Mouse (Mus musculus) regulatory T cell (primary cell): ENCODE measurements around the gene Plpp3.

Experiments used
- in situ Hi-C: fragments of 300-600 bp; cut with MboI, MseI; formaldehyde crosslinking; loops from one replicate; pipeline ENCODE4 v1.15.1; 2025; ENCODE audit warnings: high pct_unique_total_duplicates

Plpp3 gene

DNA sequence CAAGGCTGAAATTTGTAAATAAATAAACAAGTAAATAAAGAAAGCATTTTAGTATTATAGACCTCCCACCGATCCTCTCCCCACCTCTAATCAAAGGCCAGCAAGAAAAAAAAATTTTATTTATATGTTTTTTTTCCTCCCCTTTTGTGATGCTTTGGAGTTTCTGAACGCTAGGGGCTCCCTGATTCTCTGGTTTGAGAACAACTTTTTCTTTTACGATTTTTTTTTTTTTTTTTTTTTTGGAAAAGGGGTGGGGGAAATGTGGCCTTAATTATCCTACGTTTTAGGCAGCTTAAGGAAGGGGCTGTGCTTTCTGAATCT, 232 bp upstream of the Plpp3 start:
- in situ Hi-C loops: loop anchor here (5.0 to 25.0 kb wide), 2 partner anchors 155 to 1055 kb away; no protein-coding TSS in a partner anchor

DNA sequence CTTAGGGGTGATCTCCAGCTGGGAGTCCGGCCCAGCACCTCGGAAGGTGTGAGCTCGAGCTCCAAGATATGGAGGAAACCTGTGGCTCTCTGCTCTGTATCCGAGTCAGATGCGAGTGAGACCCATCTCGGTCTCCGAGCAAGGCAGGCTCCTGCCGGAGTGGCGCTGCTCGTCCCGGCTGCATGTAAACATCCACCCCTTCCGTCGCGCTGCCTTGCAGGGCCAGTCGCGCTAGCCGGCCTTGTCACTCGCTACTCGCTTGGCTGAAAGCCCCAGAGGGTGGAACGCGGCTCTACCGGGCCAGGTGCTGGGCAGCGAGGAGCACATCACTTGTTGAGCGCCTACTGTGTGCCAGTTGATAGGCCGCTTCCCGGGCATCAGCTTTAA, 1.0 kb downstream of the Plpp3 start:
- in situ Hi-C loops: loop anchor here (5.0 to 25.0 kb wide), 2 partner anchors 154 to 1054 kb away; no protein-coding TSS in a partner anchor

DNA sequence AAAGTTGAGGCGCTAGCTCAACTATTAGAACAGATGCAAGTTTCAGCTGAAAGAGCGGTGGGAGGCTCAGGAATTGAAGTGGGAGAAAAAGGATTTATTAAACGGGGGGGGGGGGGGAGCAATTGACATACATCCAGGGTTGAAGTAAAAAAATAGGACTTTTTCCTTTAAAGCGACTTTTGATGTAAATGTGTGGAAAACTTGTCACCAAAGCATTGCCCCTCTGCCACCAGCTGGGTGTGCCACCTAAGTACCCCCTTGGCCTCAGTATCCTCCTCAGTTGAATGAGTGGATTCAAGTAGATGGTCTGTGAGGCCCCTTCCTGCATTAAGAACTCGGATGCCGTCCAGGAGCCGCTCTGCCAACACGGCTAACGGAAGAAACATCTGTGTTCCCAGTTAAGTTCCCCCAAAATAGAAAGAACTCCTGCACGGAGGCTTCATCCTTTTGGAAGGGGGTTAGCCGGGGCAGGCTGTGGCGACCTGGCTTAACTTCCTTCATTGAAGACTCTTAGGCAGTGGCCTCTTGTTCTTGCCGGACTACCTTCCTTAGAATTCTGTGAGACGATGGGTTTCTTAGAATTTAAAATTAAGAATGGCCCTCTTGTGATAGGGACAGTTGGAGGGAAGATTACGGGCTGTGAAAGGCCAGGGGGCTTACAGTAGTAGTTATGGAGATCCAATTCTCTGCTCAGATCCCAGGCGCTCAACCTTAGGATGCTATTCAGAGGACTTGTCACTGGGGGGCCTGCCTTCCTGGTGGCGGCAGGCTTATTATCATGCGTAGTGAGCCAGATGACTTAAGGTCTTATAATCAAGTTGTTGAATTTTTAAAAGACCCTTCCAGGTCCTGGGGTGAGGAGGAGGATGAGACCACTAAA, 1.7 kb downstream of the Plpp3 start:
- in situ Hi-C loops: loop anchor here (5.0 to 25.0 kb wide), 2 partner anchors 153 to 1053 kb away; no protein-coding TSS in a partner anchor

DNA sequence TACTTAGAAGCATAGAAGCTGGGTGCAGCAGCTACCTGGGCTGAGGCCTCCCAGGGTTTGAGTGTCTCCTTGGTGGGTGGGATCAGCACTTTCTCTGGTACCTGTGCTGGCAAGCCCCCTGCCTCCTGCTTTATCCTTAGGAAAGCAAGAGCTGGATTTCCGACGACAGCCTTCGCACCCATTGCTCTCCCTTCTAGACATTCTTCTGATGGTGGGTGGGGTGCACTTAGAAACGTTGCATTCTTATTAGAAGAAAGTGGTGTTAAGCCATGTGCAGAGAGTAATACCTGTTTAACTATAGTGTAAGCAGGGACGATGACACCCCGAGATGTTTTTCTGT, 2.4 kb downstream of the Plpp3 start:
- in situ Hi-C loops: loop anchor here (5.0 to 25.0 kb wide), 2 partner anchors 153 to 1053 kb away; no protein-coding TSS in a partner anchor

DNA sequence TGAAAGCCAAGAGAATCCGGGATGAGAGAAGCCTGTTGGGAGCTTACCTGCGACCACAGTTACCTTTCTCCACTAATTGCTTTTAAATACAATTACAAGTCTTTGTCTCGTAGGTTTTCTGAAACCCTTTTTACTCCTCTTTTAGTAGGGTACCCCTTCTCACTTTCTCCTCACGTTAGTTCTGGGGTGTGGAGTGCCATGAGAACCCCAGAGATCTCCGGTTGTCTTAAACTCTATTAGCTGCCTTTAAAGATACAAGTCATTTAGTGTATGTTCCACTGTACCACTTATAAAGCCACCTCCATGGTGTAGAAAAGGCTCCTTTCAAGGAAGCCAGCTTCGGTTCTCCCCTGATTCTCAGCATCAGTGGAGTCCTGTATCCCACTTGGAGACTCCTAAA, 3.3 kb downstream of the Plpp3 start:
- in situ Hi-C loops: loop anchor here (25.0 kb wide), 1 partner anchor 1052 kb away; no protein-coding TSS in a partner anchor

DNA sequence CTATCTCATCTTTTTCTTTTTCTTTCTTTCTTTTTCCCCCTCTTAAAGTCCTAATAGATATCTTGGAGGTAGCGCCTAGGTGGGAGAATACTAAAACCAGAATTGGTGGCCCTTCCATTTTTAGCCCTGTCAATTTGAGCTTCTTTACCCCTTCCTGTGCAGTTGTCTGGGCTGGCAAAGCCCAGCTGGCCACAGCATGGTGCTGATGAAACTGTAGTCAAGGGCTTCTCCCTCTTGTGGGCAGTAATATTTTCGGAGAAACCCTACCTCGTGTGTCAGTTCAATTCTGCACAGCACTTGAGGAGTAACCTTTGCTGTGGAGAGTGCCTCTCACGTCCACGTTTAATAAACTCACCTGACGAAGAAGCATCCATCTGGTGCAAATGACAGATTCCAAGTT, 4.9 kb downstream of the Plpp3 start:
- in situ Hi-C loops: loop anchor here (25.0 kb wide), 1 partner anchor 1050 kb away; no protein-coding TSS in a partner anchor

DNA sequence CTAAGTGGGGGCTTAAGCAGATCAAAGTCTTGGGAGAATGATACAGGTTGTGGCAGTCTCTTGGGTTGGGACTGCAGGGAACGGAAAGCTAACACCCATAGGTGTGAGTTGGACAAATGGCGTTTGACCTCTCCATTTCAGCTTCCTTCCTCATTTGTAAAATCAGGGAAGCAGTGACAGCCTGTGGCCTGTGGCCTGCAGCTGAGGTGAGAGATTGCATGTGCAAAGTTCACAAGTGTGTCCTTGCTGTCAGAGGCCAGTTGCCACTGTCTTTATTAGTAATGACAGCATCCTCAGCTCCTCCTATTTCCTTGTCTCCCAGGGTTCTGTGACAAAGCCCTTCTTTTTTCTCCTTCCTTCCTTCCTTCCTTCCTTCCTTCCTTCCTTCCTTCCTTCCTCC, 5.5 kb downstream of the Plpp3 start:
- in situ Hi-C loops: loop anchor here (25.0 kb wide), 1 partner anchor 1050 kb away; no protein-coding TSS in a partner anchor

DNA sequence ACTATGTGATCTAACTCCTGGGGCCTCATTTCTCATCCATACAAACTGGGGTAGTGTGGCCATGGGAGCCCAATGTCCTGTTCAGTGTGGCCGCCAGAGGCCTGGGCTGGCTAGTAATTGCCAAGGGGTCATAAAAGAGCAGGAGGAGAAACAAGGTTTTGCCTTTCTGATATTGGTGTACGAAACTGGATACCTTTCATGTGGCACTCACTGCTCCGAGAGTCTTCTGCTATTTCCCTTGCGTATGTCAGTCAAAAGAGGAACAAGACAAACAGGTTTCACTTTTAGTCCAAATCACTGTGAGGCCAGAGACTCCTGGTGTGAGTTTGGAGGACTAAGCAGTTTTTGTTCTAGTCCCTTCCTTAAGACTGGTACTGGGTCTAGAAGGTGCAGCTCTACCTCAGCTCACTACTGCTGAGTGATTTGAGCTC, 6.8 kb downstream of the Plpp3 start:
- in situ Hi-C loops: loop anchor here (25.0 kb wide), 1 partner anchor 1048 kb away; no protein-coding TSS in a partner anchor

DNA sequence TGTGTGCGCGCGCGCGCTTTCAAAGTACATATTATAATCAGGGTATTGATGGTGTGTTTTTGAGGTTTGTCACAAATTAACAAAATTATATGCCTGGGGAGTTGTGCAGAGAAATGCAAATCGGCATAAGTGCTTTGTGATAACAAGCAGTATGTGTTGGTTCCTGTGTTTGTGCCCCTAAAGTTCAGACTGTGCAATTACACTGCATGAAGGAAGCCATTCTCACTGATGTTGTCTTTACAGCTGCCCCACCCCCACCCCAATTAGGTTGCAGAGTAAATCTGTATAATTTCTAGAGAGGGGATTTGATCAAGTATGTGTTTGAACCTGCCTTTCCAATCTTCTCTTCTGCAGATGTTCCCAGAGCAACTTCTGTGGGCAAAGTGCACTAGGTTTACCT, 7.8 kb downstream of the Plpp3 start:
- in situ Hi-C loops: loop anchor here (25.0 kb wide), 1 partner anchor 1047 kb away; no protein-coding TSS in a partner anchor

DNA sequence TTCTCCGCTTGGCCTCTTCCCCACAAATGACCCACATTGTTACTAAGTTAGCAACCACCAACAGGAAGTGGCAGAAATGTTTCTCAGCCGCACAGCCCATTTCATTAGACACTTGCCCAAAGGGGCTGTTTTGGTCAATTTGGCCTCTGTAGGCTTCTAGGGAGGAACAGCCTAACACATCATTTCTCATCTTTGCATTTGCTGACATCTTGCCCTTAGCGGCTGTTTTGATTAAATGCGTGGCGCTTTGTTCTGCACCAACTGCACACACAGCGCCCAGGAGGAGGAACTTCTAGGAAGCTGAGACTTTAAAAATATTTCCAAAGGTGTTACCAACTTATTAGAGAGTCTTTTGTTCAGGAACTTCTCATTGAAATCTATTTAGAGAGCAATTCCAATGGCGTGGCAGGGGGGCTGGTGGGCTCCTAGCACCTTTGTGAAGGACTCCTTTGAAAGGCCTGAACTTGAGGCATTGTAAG, 12.0 kb downstream of the Plpp3 start:
- in situ Hi-C loops: loop anchor here (25.0 kb wide), 1 partner anchor 1043 kb away; no protein-coding TSS in a partner anchor

DNA sequence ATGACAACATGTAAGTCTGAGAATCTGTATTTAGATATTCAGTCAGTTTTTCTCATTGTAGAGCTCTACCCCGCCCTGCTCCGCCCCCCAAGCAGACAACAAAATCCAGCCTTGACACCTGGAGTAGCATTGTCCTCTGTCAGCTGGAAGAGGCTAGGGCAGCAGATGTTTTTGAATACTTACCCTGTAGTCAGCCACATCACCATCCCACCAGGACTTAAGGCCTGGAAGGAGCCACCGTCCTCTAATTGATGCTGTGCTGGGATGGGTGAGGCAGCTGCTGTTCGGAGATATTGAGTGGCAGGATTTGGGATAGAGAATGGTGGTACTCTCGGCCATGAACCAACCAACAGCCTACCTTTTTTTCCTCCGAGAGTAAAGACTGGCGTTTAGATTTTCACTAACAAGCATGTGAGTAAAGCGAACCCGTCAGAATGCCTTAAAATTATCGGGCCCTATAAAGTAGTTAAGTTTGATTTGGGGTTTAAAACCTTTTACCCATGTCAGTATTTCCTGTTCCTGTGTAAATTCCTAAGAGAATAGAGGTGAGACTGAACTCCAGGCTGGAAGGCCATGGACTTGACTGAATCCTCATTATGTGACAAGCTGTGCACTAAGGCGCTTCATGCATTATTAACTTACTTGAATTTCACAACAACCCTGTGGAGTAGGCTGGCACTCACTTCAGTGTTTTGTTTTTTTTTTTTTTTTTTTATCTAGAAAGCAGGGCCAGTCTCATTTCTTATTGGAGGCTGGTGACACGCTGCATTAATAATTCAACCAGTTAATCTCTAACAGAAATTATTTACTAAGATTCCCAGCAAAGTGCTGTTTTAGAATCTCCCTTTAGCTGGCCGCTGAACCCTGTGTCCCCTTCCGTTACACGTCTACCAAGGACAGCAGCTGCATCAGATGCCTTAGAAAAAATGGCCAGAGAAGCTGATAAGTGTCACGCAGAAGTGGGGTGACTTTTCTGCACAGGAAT, 13.0 kb downstream of the Plpp3 start:
- in situ Hi-C loops: loop anchor here (25.0 kb wide), 1 partner anchor 1042 kb away; no protein-coding TSS in a partner anchor

DNA sequence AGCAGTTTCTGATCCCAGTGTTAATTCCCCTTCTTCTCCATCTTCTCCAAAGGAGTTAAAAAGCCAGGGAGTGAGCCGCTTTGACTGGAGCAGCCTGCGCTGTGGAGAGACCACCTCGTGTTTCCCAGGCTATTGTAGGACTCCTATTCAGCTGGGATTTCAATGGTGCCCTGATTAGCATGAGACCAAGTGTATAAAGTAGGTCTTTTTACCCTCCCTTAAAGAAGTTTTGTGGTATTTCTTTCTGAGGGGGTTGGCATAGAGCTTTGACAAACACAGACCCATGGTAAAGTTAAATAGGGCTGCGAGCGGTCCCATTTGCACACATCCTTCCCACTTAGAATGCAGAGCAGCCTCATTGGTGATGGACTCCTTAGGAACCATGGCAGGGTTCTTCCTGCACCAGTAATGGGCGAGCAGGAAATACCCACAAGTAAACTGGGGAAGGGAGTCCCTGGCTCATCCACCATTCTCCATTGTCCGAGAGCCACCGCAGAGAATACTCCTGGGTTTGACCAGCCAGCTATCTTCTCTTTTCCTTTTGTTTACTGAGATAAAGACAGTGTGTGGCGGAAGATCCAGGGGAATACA, 13.8 kb downstream of the Plpp3 start:
- in situ Hi-C loops: loop anchor here (25.0 kb wide), 1 partner anchor 1041 kb away; no protein-coding TSS in a partner anchor

DNA sequence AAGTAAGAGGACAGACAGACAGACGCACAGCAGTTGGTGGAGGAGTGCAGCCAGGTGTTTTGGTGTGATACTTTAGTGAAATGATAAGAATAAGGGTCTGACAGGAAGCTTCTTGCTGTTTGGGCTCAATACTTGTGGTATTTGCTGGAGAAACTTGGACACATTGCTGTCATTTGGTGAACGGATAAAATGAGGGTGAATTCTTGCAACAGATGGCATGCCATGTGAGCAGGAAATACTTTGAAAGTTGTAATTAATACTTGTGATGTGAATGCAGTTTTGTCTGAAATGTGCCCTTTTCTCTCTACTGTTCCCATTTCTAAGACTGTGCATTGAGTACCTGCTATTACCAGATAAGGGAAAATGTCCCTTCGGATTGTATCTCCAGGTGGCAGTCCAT, 14.3 kb downstream of the Plpp3 start:
- in situ Hi-C loops: loop anchor here (25.0 kb wide), 1 partner anchor 1041 kb away; no protein-coding TSS in a partner anchor

DNA sequence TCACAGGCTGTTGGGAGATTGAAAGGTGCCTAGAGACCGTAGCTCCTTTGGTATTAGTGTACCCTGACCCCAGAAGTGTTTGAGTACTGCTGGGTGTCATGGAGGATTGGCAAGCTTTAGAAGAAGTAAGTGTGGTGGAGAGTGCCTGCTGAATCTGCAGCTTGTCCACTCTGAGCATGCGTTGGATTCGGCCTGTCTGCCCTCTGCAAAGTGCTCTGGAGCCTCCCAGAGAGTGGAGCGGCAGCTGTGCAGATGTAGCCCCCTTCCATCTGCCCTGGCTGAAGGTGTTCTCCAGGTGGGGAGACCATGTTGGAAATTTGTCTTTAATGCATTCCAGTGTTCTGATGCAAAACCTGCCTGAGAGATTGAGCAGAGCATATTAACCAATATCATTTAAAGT, 17.6 kb downstream of the Plpp3 start:
- in situ Hi-C loops: loop anchor here (25.0 kb wide), 1 partner anchor 1038 kb away; no protein-coding TSS in a partner anchor

DNA sequence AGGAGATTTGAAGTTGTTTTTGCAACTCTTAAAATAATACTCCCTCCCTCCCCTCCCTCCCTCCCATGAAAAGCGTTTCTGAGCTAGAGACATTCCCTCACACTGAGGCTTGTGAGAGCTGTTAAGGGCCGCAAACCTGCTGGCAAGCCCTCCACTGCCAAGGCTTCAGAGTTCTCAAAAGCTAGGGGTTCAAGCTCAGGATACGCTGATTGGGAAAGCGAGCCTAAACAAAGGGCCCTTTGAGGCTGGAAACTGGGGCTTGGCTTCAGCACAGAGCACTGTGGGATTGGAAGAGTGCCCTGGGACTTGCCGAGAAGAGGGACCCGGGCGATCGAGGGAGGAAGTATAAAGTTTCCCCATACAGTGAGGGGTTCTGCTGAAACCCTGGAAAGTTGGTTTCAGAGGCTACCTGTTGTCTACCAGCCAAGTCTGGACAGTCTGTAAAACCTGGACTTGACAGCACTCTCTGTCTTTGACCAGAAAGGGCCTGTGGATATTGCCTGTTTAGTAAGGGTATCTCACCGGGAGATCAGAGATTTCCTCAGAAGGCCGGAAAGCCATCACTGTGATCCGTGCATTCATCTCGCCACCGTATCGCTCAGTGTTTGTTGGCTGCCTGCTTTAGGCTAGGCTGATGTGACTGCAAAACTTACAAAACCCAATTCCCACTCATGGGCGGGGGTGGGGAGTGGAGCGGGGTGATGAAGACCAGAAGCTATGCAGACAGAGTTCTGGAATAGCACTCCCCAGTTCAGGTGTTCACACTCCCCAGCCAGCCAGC, 18.3 kb downstream of the Plpp3 start:
- in situ Hi-C loops: no loop called here

DNA sequence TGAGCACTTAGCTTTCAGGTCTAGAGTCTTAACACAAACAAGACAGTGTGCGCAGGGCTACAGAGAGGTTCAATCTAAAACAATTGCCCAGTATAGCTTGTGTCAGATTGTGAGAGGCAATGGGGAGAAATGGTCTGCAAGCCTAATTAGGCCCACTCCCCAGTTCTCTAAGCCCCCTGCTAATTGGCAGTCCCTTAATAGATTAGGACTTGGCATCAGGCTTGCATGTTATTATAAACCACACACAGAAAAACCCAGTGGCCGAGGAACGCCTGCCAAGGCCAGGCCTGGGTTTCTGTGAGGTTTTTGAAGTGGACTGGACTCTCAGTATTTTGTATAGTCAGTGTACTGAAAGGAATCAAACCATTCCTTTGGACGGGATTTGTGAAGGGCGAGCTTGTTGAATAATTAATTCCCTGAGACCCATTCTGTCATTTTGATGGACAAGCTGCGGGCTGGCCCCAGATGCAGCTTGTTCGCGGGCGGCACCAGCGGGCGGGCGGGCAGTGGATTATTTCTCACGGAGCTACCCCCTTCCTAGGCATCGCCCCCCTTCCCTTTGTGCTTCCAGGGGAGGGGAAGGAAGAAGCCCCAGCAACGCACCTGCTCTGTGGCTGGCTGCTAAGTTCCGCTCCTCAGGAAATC, 24.0 kb downstream of the Plpp3 start:
- in situ Hi-C loops: no loop called here

DNA sequence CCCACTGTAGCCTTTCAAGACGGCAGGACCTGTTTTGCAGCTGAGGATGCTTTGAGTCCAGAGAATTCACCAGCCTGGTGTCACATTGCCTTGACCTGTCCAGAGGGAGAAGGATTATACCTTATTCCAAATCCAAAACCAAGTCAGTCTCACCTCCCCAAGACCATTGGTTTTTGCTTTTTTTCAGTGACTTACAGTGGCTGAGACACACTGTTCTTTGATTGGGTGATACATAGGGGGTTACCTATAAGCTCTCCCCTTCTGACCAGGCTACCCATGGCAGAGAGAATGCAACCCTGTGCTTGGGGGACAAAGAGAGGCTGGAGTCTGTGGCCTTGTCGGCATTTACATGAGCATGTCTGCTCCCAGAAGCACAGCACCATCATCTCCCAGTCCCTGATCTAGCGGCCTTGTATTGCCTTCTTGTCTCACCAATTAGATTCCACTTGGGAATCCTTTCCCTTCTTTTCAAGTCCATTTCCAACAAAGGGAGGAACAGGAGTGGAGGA, 24.6 kb downstream of the Plpp3 start:
- in situ Hi-C loops: no loop called here

DNA sequence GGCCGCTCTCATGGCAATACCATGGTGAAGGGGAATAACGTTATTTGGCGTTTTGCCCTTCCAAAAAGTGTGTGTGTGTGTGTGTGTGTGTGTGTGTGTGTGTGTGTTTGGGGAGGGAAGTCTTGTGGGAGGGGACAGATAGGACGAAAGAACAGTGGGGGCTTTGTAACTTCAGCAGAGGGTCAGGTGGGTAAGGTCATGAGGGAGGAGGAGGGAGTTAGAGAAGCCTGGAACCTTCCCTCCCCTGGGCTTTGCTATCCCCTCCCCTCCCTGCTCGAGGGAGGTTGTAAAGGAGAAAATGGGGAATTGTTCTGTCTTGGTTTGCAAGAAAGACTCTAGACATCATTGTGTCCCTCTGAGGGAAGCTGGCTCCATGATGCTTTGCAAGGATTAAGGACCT, 25.1 kb downstream of the Plpp3 start:
- in situ Hi-C loops: no loop called here

DNA sequence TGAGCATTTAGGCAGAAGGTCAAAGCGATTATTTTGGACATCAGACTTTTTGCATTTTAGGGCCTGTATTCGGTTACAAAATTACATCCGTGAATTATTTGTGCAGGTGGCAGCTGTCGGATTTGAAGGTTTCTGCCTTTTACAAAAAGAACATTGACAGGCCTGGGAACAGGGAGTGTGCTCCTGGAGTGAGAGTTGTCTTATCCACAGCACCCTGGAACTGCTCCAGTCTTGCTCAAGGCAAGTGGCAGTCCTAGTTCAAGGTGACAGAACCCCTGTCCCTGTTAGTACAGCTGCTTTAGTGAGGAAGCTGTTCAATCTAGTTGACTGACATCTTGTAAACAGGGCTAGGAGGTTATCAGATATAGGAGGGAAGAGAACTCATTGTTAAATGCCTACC, 27.3 kb downstream of the Plpp3 start:
- in situ Hi-C loops: no loop called here

DNA sequence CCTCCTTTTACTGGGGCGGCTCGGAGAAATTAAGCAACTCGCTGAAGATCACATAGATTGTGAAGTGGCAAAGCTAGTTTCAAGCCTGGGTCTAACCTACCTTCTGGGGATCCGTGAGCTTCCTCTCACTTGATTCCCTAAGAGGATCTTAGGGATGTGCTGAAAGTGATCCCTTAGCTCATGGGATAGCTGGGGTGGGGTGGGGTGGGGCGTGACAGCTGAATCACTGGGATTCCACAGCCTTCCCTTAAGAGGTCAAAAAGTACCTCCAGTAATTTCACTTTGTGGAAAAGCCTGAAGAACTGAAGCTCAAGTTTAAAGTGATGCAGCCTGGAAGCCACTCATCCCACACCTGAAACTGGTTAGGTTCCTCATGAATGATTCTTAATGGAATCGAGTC, 27.8 kb downstream of the Plpp3 start:
- in situ Hi-C loops: no loop called here
